14 mouse cellular contexts compared by ENCODE assay signal in genomic region chr3:98084870-98085269, GRCm38 (mm10).
A peak's percentile ranks its signal among the peaks of the same experiment; 100 is the strongest.
DNase-seq lines count a peak whose midpoint lies in the region; ATAC-seq and TF ChIP-seq lines count a peak whose summit lies in the region.
"Had no signal": no experiment of that assay in that cellular context is flagged by ENCODE, and none has a peak within 500 bp of the region (broad histone marks: within the 10 kb centered on the region; RNA-seq: fewer than 3 reads in every experiment).

No protein-coding gene starts in this region.

- H3K36me3 ChIP-seq in intestine, embryonic 14.5 days (ENCODE audit: control insufficient read depth, insufficient read depth, low read length) = peaks cover 41% of the 10 kb centered on the region
- H3K36me3 ChIP-seq in intestine, embryonic 15.5 days = peaks cover 5% of the 10 kb centered on the region; the same call in 1 of the 2 replicates
- H3K36me3 ChIP-seq in MEL (ENCODE audit: control insufficient read depth in 1 of 2, insufficient read depth in 2 of 2, low read length in 2 of 2) = peaks cover 0 to 49% of the 10 kb centered on the region in 2 experiments
- H3K36me3 ChIP-seq in limb, embryonic 13.5 days = peaks cover 43% of the 10 kb centered on the region
- H3K36me3 ChIP-seq: forebrain, embryonic 15.5 days had no signal

- DNase-seq in embryo, embryonic 11 days = peak; percentile 46
- DNase-seq in embryo, embryonic 9.5 days (ENCODE audit: extremely low spot score) = no peak
- DNase-seq in intestine, embryonic 14.5 days (ENCODE audit: low spot score) = no peak
- DNase-seq in MEL (ENCODE audit: low read depth, low spot score) = no peak
- no peak for DNase-seq in Muller cell, postnatal 12 days (ENCODE audit: inconsistent ontology term)
- DNase-seq in cerebellum, adult 9-11 months = no peak
- DNase-seq: cerebellum, adult 11-12 months; gastrocnemius, postnatal 25 days; liver, embryonic 13.5 days had no signal

- H3K79me2 ChIP-seq in MEL (ENCODE audit: control insufficient read depth, insufficient read depth, low read length, poor library complexity) = no peaks in the 10 kb centered on the region

- no peak for TF ChIP-seq POLR2A in MEL (IDR thresholded peaks at IDR 0.05; ENCODE audit: control insufficient read depth in 1 of 2, insufficient read depth in 1 of 2, low read depth in 1 of 2, low read length in 2 of 2, poor library complexity in 1 of 2)

- peaks cover 33% of the 10 kb centered on the region for H3K4me1 ChIP-seq in intestine, embryonic 14.5 days (replicated peaks; ENCODE audit: control insufficient read depth, insufficient read depth, low read length)
- peaks cover 19% of the 10 kb centered on the region for H3K4me1 ChIP-seq in intestine, embryonic 15.5 days (replicated peaks)
- peaks cover 43 to 54% of the 10 kb centered on the region in 2 experiments for H3K4me1 ChIP-seq in MEL (ENCODE audit: control insufficient read depth in 1 of 2, insufficient read depth in 2 of 2, low read length in 2 of 2)
- peaks cover 78% of the 10 kb centered on the region for H3K4me1 ChIP-seq in limb, embryonic 13.5 days

- peak overlapping the region; percentile 77; the same call in 1 of the 2 replicates for H3K27ac ChIP-seq in intestine, embryonic 14.5 days (ENCODE audit: low read depth)
- H3K27ac ChIP-seq in intestine, embryonic 15.5 days = no peak overlapping the region
- peak overlapping the region; percentile 86; the same call in 1 of the 2 replicates for H3K27ac ChIP-seq in MEL (ENCODE audit: control insufficient read depth, low read depth, low read length)
- peak overlapping the region; percentile 92 for H3K27ac ChIP-seq in limb, embryonic 13.5 days
- H3K27ac ChIP-seq: forebrain, embryonic 15.5 days had no signal

- H3K4me2 ChIP-seq in intestine, embryonic 14.5 days (ENCODE audit: low read length) = no peak overlapping the region
- H3K4me2 ChIP-seq in intestine, embryonic 15.5 days (replicated peaks) = no peak overlapping the region
- no peak overlapping the region for H3K4me2 ChIP-seq in limb, embryonic 13.5 days (replicated peaks)
- H3K4me2 ChIP-seq: forebrain, embryonic 15.5 days; heart, embryonic 12.5 days; liver, embryonic 13.5 days; midbrain, embryonic 11.5 days had no signal

- no peak for TF ChIP-seq EP300 in MEL (IDR thresholded peaks at IDR 0.05; ENCODE audit: low read depth in 1 of 2, low read length in 2 of 2)

- H3K27me3 ChIP-seq in intestine, embryonic 14.5 days (replicated peaks; ENCODE audit: control insufficient read depth, insufficient read depth, low read length) = no peaks in the 10 kb centered on the region
- H3K27me3 ChIP-seq in intestine, embryonic 15.5 days (replicated peaks) = no peaks in the 10 kb centered on the region
- H3K27me3 ChIP-seq in MEL (ENCODE audit: control insufficient read depth in 1 of 2, insufficient read depth in 2 of 2, low read length in 2 of 2) = no peaks in the 10 kb centered on the region
- no peaks in the 10 kb centered on the region for H3K27me3 ChIP-seq in limb, embryonic 13.5 days
- H3K27me3 ChIP-seq: forebrain, embryonic 15.5 days; heart, embryonic 12.5 days; liver, embryonic 13.5 days had no signal

- no peak for TF ChIP-seq CTCF in MEL (IDR thresholded peaks at IDR 0.05 in 2 of 3, conservative IDR thresholded peaks at IDR 0.05 in 1 of 3; ENCODE audit: control insufficient read depth in 1 of 3, insufficient read depth in 1 of 3, low read depth in 2 of 3, low read length in 3 of 3, poor library complexity in 1 of 3, severe bottlenecking in 1 of 3)

- H3K4me3 ChIP-seq in intestine, embryonic 14.5 days (ENCODE audit: low read depth, low read length) = no peak overlapping the region
- no peak overlapping the region for H3K4me3 ChIP-seq in intestine, embryonic 15.5 days (replicated peaks)
- no peak overlapping the region for H3K4me3 ChIP-seq in MEL (ENCODE audit: control insufficient read depth in 1 of 2, insufficient read depth in 1 of 2, low read depth in 2 of 2, low read length in 2 of 2)
- no peak overlapping the region for H3K4me3 ChIP-seq in limb, embryonic 13.5 days
- H3K4me3 ChIP-seq: forebrain, embryonic 15.5 days; heart, embryonic 12.5 days; liver, embryonic 13.5 days had no signal

- no peak for ATAC-seq in intestine, embryonic 14.5 days (replicated peaks; ENCODE audit: low FRiP score, low TSS enrichment, low read depth)
- ATAC-seq in intestine, embryonic 15.5 days = no peak
- ATAC-seq in limb, embryonic 13.5 days (ENCODE audit: low FRiP score, low read depth) = no peak
- ATAC-seq: forebrain, embryonic 15.5 days had no signal

- TF ChIP-seq RAD21 in MEL (IDR thresholded peaks at IDR 0.05; ENCODE audit: low read depth, low read length) = no peak

- 72% methylated on average over 13 of the region's 13 CpGs for WGBS in intestine, embryonic 14.5 days
- 81% methylated on average over 13 of the region's 13 CpGs for WGBS in intestine, embryonic 15.5 days
- WGBS in limb, embryonic 13.5 days = 44% methylated on average over 13 of the region's 13 CpGs

- no peaks in the 10 kb centered on the region for H3K9me3 ChIP-seq in intestine, embryonic 14.5 days (ENCODE audit: control insufficient read depth, low read length)
- H3K9me3 ChIP-seq in intestine, embryonic 15.5 days = no peaks in the 10 kb centered on the region
- H3K9me3 ChIP-seq in MEL (replicated peaks; ENCODE audit: insufficient read depth, low read length) = no peaks in the 10 kb centered on the region
- H3K9me3 ChIP-seq in limb, embryonic 13.5 days = no peaks in the 10 kb centered on the region
- H3K9me3 ChIP-seq: forebrain, embryonic 15.5 days; heart, embryonic 12.5 days; liver, embryonic 13.5 days had no signal

- no peak overlapping the region for H3K9ac ChIP-seq in intestine, embryonic 14.5 days (ENCODE audit: low read length)
- no peak overlapping the region for H3K9ac ChIP-seq in intestine, embryonic 15.5 days
- H3K9ac ChIP-seq in MEL (ENCODE audit: control insufficient read depth, low read depth, low read length, poor library complexity, severe bottlenecking) = no peak overlapping the region
- H3K9ac ChIP-seq in limb, embryonic 13.5 days = no peak overlapping the region
- H3K9ac ChIP-seq: forebrain, embryonic 15.5 days; heart, embryonic 12.5 days; liver, embryonic 13.5 days had no signal

TF ChIP-seq in MEL, 35 proteins besides CTCF, POLR2A, EP300 and RAD21:
- TF ChIP-seq NELFE (IDR thresholded peaks at IDR 0.05; ENCODE audit: low read depth, low read length) = no peak
- no peak for TF ChIP-seq GABPA (IDR thresholded peaks at IDR 0.05; ENCODE audit: low read depth, low read length)
- TF ChIP-seq SIN3A (IDR thresholded peaks at IDR 0.05; ENCODE audit: low read length) = no peak
- no peak for TF ChIP-seq POLR2AphosphoS2 (IDR thresholded peaks at IDR 0.05; ENCODE audit: low read length)
- TF ChIP-seq MAX (IDR thresholded peaks at IDR 0.05; ENCODE audit: low read length) = no peak
- TF ChIP-seq TAL1 (IDR thresholded peaks at IDR 0.05; ENCODE audit: low read length) = no peak
- TF ChIP-seq MYC (IDR thresholded peaks at IDR 0.05; ENCODE audit: low read depth, low read length) = no peak
- no peak for TF ChIP-seq TCF12 (IDR thresholded peaks at IDR 0.05; ENCODE audit: low read depth, low read length)
- TF ChIP-seq MXI1 (IDR thresholded peaks at IDR 0.05; ENCODE audit: low read depth, low read length) = no peak
